Mouse (Mus musculus) lung, embryonic 14.5 days (tissue): ENCODE measurements around the gene Efna2. TPM values are rescaled to one million over a fixed set of nuclear protein-coding genes. Genes with fewer than 3 reads are reported as not detected.

Experiments
- ATAC-seq: fragments of 200-750 bp; cut with Nextera tagmentation; 2 replicates; pipeline ENCODE4 v1.8.0; 2017; ENCODE audit warnings: mild to moderate bottlenecking, moderate TSS enrichment, moderate library complexity; ENCODE audit not compliant: insufficient read depth
- DNase-seq: peaks from one replicate; pipeline ENCODE4 v3.0.0-alpha.2; 2015
- H3K27ac ChIP-seq: fragments of 300-500 bp; sonication (generic); 2 replicates; pipeline ENCODE4 v1.5.1; 2014; ENCODE audit warnings: low read depth, mild to moderate bottlenecking, moderate library complexity
- H3K27me3 ChIP-seq: fragments of 300-500 bp; sonication (generic); 2 replicates; pipeline ENCODE4 v1.6.1; 2014; ENCODE audit warnings: low read length, control low read depth; ENCODE audit not compliant: insufficient read depth
- H3K36me3 ChIP-seq: fragments of 300-500 bp; sonication (generic); 2 replicates; pipeline ENCODE4 v1.6.1; 2014; ENCODE audit warnings: control low read depth; ENCODE audit not compliant: insufficient read depth
- H3K4me1 ChIP-seq: fragments of 300-500 bp; sonication (generic); 2 replicates; pipeline ENCODE4 v1.6.1; 2014; ENCODE audit warnings: antibody characterized with exemption, control low read depth; ENCODE audit not compliant: insufficient read depth
- H3K4me2 ChIP-seq: fragments of 300-500 bp; sonication (generic); 2 replicates; pipeline ENCODE4 v1.6.1; 2014; ENCODE audit warnings: mild to moderate bottlenecking
- H3K4me3 ChIP-seq: fragments of 300-500 bp; sonication (generic); 2 replicates; pipeline ENCODE4 v1.5.1; 2014; ENCODE audit warnings: low read depth, low read length
- H3K9ac ChIP-seq: fragments of 300-500 bp; sonication (generic); 2 replicates; pipeline ENCODE4 v1.6.1; 2014
- H3K9me3 ChIP-seq: fragments of 300-500 bp; sonication (generic); 2 replicates; pipeline ENCODE4 v1.6.1; 2016; ENCODE audit warnings: low read depth, low read length, control low read depth
- CTCF ChIP-seq: IDR thresholded peaks from 2 replicates; pipeline ENCODE4 v1.5.1; 2016; ENCODE audit warnings: antibody characterized with exemption, low read depth
- WGBS: fragments of 180-500 bp; shearing (Covaris S2); extraction: QIAGEN DNeasy Blood & Tissue Kit; methylation state at CpG from one replicate; pipeline ENCODE4 v1.1.7; 2014; 5-methylcytosine and 5-hydroxymethylcytosine counted together
- polyA plus RNA-seq: library from polyadenylated mRNA; unstranded; fragments of >200 nt; fragmentation: Nextera tagmentation; extraction: Ambion mirVana; gene quantifications from 2 replicates; pipeline ENCODE4 v1.2.1, GENCODE M21; 2014

The Efna2 gene
- polyA plus RNA-seq, 1 experiment from 2014 or later = 22.7 TPM

DNA sequence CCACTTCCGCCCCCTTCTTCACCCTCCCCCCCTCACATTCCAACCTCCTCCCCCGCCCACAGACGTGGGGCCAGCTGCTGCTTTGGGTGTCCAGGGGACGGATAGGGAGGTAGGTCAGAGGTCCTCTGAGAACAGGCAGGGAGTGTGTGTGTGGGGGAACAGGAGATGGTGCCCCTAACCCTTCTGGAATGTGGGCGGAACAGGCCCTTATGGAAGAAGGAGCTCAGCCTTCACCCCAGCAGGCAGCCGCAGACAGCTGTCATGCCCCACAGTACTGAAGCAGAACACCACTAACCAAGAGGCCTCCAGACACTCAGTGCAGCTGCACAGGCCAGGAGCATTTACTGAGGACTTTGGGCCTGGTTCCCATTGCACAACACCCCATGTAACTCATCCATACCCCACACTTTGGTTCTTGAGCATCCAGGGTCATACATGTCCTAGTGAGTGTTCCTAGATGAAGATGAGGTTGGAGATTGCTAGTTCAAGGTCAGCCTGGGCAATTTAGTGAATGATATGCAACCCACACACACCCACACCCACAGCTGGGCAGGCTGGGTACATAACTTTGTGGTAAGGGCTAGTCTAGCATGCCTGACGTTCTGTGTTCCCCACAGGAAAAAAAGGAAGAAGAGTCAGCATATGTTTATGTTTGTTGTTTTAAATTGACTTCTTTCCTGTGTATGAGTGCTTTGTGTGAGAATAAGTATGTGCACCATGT lies 17.6 kb upstream of the Efna2 start:
- no peaks in the 10 kb centered on the region for H3K9me3 ChIP-seq
- H3K27me3 ChIP-seq = no peaks in the 10 kb centered on the region
- peak; percentile 24 for ATAC-seq
- H3K4me1 ChIP-seq = peaks cover 59% of the 10 kb centered on the region
- WGBS = 8% methylated on average over 7 of the region's 7 CpGs
- peak; percentile 81 for DNase-seq
- TF ChIP-seq CTCF = no peak
- H3K9ac ChIP-seq = peak overlapping the region; percentile 51
- peak overlapping the region; percentile 39 for H3K4me3 ChIP-seq
- peak overlapping the region; percentile 82 for H3K4me2 ChIP-seq
- peak overlapping the region; percentile 97 for H3K27ac ChIP-seq
- H3K36me3 ChIP-seq = peaks cover 18% of the 10 kb centered on the region

DNA sequence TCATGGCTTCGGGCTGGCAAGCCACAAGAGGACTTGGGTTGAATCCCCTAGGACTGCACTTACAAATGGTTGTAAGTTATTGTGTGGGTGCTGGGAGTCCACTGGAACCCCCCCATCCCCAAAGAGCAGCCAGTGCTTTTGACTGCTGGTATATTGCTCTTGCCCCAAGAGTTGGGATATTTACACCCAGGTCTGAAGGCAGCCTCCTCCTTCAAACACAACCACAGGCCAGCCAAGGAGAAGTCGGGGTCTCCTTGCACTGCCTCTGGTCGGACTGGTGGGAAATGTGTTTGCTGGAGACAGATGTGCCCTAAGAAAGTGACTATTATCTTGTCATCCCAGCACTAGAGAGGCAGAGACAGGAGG lies 17.1 kb upstream of the Efna2 start:
- Histone ChIP-seq H3K4me3 (peak overlapping the region; percentile 39; the same call in 1 of the 2 replicates), H3K9ac (peak overlapping the region; percentile 51; the same call in 1 of the 2 replicates), H3K27ac (peak overlapping the region; percentile 97), H3K4me2 (peak overlapping the region; percentile 82), H3K4me1 (peaks cover 60% of the 10 kb centered on the region), H3K9me3 (no peaks in the 10 kb centered on the region), H3K36me3 (peaks cover 12% of the 10 kb centered on the region), H3K27me3 (no peaks in the 10 kb centered on the region)
- ATAC-seq = no peak
- 56% methylated on average over 3 of the region's 3 CpGs for WGBS
- TF ChIP-seq CTCF = no peak
- DNase-seq = no peak

DNA sequence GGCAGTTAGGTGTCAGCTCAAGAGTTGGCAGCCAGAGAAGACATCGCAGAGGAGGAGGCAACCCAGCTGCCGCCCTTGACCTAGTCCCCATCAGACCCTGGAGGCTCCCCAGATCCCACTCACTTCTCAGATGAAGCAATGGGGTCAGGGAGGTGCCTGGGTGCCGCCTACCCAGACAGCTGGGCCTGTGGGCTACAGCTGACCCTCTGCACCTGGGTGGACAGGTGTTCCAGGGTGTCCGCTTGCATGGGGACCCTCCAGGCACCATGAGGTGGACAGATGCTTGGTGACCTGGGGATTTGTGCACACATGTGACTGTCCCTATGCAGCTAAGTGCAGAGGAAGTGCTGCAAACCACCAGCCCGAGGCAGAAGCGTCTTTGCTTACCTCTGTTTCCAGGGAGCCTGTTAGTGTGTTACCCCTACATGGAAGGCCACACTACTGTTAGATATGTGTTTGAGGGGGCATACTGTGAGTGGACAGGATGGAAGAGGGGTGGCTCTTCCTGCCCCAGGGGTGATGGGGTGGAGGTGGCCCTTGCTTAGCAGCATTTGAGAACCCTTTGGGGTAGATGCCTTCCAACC lies 16.5 kb upstream of the Efna2 start:
- H3K4me1 ChIP-seq = peaks cover 56% of the 10 kb centered on the region
- no peak for TF ChIP-seq CTCF
- peak overlapping the region; percentile 97; the same call in 1 of the 2 replicates for H3K27ac ChIP-seq
- ATAC-seq (no peak), DNase-seq (no peak)
- H3K27me3 ChIP-seq = no peaks in the 10 kb centered on the region
- peaks cover 8% of the 10 kb centered on the region; the same call in 1 of the 2 replicates for H3K36me3 ChIP-seq
- H3K4me3 ChIP-seq = no peak overlapping the region
- H3K9ac ChIP-seq = peak overlapping the region; percentile 30; the same call in 1 of the 2 replicates
- 70% methylated on average over 6 of the region's 6 CpGs for WGBS
- no peaks in the 10 kb centered on the region for H3K9me3 ChIP-seq
- 0 out of 2 replicates have a peak overlapping the region, but pooled peaks have one; percentile 82 for H3K4me2 ChIP-seq

DNA sequence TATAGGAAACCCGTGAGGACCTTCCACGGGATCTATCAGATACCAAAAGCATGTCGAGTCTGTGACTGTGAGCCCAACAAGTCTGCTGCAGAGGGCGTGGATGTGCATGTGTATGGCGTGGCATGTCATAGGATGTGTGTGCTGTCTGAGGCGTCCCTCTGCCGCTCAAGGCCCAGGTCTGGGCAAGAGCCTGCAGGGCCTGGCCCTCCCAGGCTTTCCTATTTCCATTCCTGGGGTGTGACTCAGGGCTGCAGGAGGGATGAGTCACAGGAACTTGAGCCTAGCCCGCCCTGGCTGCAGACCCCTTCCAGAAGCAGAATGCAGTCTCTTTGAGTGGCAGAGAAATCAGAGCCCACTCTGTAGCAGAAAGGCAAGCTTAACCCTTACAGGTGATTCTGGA lies 15.6 kb upstream of the Efna2 start:
- H3K4me2 ChIP-seq = peak overlapping the region; percentile 97; the same call in 1 of the 2 replicates

DNA sequence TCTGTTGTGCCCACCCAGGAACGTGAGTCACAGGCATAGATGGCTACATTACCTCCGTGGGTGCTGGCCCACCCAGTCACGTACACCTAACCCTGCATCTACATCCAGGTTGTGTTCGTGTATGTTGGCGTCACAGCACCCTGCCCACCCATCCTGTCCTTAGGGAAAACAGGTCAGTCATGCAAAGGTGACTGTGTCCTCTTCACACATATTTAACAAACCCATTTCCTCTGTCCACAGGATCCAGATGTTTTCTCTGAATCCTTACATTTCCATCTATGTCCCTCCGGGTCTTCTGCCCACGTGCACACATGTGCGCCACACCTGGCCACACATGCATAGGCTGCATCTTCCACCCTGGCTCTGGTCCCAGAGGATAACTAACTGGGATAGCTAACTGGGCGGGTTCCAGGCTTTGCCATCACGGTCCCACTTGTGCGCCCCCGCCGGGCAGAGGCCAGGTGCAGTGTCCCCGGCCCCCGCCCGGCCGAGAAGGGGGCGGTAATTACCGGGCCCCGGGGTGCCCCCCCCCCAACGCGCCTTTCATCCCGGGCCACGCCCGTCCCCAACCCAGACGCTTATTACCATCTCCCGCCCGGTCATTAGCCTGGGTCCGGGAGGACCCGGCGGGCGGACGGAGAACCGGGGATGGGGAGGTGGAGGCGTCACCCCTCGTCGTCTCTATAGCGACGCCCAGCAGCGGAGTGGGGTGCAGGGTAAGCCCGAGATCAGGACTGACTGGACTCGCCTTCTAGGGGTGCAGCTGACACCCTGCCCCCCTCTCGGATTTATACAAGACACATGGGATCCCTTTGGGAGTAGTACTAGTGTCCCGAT lies 14.9 kb upstream of the Efna2 start:
- TF ChIP-seq CTCF = no peak
- 8% methylated on average over 43 of the region's 44 CpGs for WGBS
- Histone ChIP-seq H3K27ac (peak overlapping the region; percentile 30; the same call in 1 of the 2 replicates), H3K9me3 (no peaks in the 10 kb centered on the region), H3K4me3 (peak overlapping the region; percentile 44), H3K36me3 (peaks cover 2% of the 10 kb centered on the region), H3K27me3 (no peaks in the 10 kb centered on the region), H3K4me2 (peak overlapping the region; percentile 97), H3K4me1 (peaks cover 55% of the 10 kb centered on the region), H3K9ac (peak overlapping the region; percentile 42)
- ATAC-seq = no peak
- DNase-seq = no peak

More for the DNA sequence above, 15.6 kb upstream of the Efna2 start:
- peaks cover 55% of the 10 kb centered on the region for H3K4me1 ChIP-seq
- H3K27ac ChIP-seq = no peak overlapping the region
- no peak for TF ChIP-seq CTCF
- H3K9ac ChIP-seq = no peak overlapping the region
- no peak for ATAC-seq
- H3K4me3 ChIP-seq = no peak overlapping the region
- no peaks in the 10 kb centered on the region for H3K9me3 ChIP-seq
- no peak for DNase-seq
- peaks cover under 1% of the 10 kb centered on the region; the same call in 1 of the 2 replicates for H3K36me3 ChIP-seq
- WGBS = 63% methylated on average over 8 of the region's 8 CpGs
- H3K27me3 ChIP-seq = no peaks in the 10 kb centered on the region

DNA sequence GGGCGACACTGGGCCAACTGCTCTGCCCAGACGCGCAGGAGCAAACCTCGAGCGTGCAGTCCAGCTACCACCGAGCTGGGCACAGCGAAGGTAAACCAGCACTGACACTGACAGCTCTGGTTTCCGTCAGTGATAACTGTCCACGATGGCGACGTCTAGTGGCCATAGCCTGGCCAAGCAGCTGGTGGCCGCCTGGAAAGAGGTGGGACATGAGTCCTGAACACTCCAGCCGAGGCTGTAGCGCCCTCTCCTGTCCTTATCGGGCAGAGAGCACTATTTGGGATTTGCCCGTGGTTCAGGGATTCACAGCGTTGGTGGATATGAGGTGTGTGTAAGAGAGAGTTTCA lies 14.3 kb upstream of the Efna2 start:
- TF ChIP-seq CTCF = peak; percentile 100
- H3K27ac ChIP-seq = peak overlapping the region; percentile 30; the same call in 1 of the 2 replicates
- DNase-seq = peak; percentile 99
- peak overlapping the region; percentile 44 for H3K4me3 ChIP-seq
- H3K27me3 ChIP-seq = no peaks in the 10 kb centered on the region
- H3K9me3 ChIP-seq = no peaks in the 10 kb centered on the region
- peak overlapping the region; percentile 97 for H3K4me2 ChIP-seq
- peak; percentile 9 for ATAC-seq
- peak overlapping the region; percentile 42 for H3K9ac ChIP-seq
- WGBS = 0% methylated on average over 17 of the region's 17 CpGs
- H3K4me1 ChIP-seq = peaks cover 54% of the 10 kb centered on the region
- H3K36me3 ChIP-seq = peaks cover 8% of the 10 kb centered on the region
